Mouse (Mus musculus) bone marrow, adult 2 months (tissue): Measurements from ENCODE around the gene Cadm2.

ENCODE experiments used
- CTCF ChIP-seq: fragments of 200-500 bp; IDR thresholded peaks from 2 replicates; pipeline ENCODE4 v1.5.1; 2011; ENCODE audit warnings: low read length, control low read depth; ENCODE audit not compliant: control insufficient read depth, insufficient read depth
- POLR2A ChIP-seq: fragments of 200-500 bp; IDR thresholded peaks from 2 replicates; pipeline ENCODE4 v1.6.1; 2011; ENCODE audit warnings: low read depth, mild to moderate bottlenecking, control low read depth, low read length, borderline replicate concordance; ENCODE audit not compliant: control insufficient read depth

DNA sequence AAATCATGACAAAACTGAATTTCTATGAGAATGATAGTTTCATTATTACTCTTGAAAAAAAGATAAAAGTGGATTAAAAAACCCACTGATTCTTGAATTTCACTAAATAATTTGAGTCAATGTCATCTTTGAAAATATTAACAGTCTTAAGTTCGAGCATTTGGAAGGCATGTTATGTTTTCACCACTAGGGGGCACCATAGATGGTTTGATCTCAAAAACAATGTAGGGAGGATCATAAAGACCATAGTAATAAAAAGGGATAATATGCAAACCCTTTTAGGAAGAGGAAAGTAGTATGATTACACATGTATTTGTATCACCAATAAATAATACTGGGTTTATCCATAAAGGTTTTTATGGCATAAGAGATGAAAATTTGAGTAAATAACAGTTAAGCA lies 385.8 kb downstream of the Cadm2 start:
- no peak for TF ChIP-seq POLR2A
- no peak for TF ChIP-seq CTCF
